Mouse (Mus musculus): Measurements from ENCODE around the gene Ttll12. TPM values are rescaled to one million over a fixed set of nuclear protein-coding genes. Genes with fewer than 3 reads are reported as not detected.

Ttll12 gene
- total and polyA plus RNA-seq, 3 experiments = 4.5 to 9.9 (median 5.5) TPM

GRCm38 (mm10) chr15:83555161-83555974, 39.6 kb downstream of the Ttll12 start:
- intact Hi-C loops (cut with DNase I) = no loop called here
- peaks cover 4% of the 10 kb centered on the region for H3K4me1 ChIP-seq (ENCODE audit: control insufficient read depth, insufficient read depth, low read length)
- under 1% methylated on average over 74 of the region's 74 CpGs for WGBS
- H3K4me3 ChIP-seq = peak overlapping the region; percentile 66
- no peaks in the 10 kb centered on the region for H3K27me3 ChIP-seq (ENCODE audit: control insufficient read depth, insufficient read depth, low read length)
- peak; percentile 91 to 92 for DNase-seq
- no peaks in the 10 kb centered on the region for H3K79me2 ChIP-seq (replicated peaks; ENCODE audit: control insufficient read depth, insufficient read depth, low read length)
- TF ChIP-seq CTCF (IDR thresholded peaks at IDR 0.05) (peak; percentile 10; the same call in 1 of the 2 replicates), POLR2A (IDR thresholded peaks at IDR 0.05; ENCODE audit: insufficient read depth, low read depth, low read length) (peak; percentile 88), EP300 (IDR thresholded peaks at IDR 0.05; ENCODE audit: insufficient read depth, low read depth, low read length) (peak; percentile 55; the same call in 1 of the 2 replicates)
- H3K9ac ChIP-seq (ENCODE audit: low read depth, low read length) = peak overlapping the region; percentile 97
- H3K36me3 ChIP-seq (ENCODE audit: control insufficient read depth, insufficient read depth, low read length) = no peaks in the 10 kb centered on the region
- H3K27ac ChIP-seq = peak overlapping the region; percentile 96

- Histone ChIP-seq H3K4me3 (no peak overlapping the region), H3K27ac (no peak overlapping the region), H3K79me2 (replicated peaks; ENCODE audit: control insufficient read depth, insufficient read depth, low read length) (no peaks in the 10 kb centered on the region), H3K36me3 (ENCODE audit: control insufficient read depth, insufficient read depth, low read length) (no peaks in the 10 kb centered on the region), H3K4me1 (ENCODE audit: control insufficient read depth, insufficient read depth, low read length) (peaks cover 4% of the 10 kb centered on the region), H3K27me3 (ENCODE audit: control insufficient read depth, insufficient read depth, low read length) (no peaks in the 10 kb centered on the region), H3K9ac (ENCODE audit: low read depth, low read length) (no peak overlapping the region)
- TF ChIP-seq POLR2A (IDR thresholded peaks at IDR 0.05; ENCODE audit: insufficient read depth, low read depth, low read length) (no peak), EP300 (IDR thresholded peaks at IDR 0.05; ENCODE audit: insufficient read depth, low read depth, low read length) (no peak), CTCF (IDR thresholded peaks at IDR 0.05) (peak; percentile 66)
- DNase-seq = no peak
- intact Hi-C loops (cut with DNase I) = no loop called here
Measured at GRCm38 (mm10) chr15:83553831-83554230, 41.1 kb downstream of the Ttll12 start.

- intact Hi-C loops (cut with DNase I) = no loop called here
- no peak overlapping the region for H3K9ac ChIP-seq (ENCODE audit: low read depth, low read length)
- no peak overlapping the region for H3K27ac ChIP-seq
- DNase-seq = peak in 1 of 2 experiments; percentile 14
- WGBS = 79% methylated on average over 2 of the region's 2 CpGs
- H3K27me3 ChIP-seq (ENCODE audit: control insufficient read depth, insufficient read depth, low read length) = no peaks in the 10 kb centered on the region
- no peaks in the 10 kb centered on the region for H3K36me3 ChIP-seq (ENCODE audit: control insufficient read depth, insufficient read depth, low read length)
- no peaks in the 10 kb centered on the region for H3K79me2 ChIP-seq (replicated peaks; ENCODE audit: control insufficient read depth, insufficient read depth, low read length)
- no peaks in the 10 kb centered on the region for H3K4me1 ChIP-seq (ENCODE audit: control insufficient read depth, insufficient read depth, low read length)
- TF ChIP-seq EP300 (IDR thresholded peaks at IDR 0.05; ENCODE audit: insufficient read depth, low read depth, low read length) (no peak), CTCF (IDR thresholded peaks at IDR 0.05) (no peak), POLR2A (IDR thresholded peaks at IDR 0.05; ENCODE audit: insufficient read depth, low read depth, low read length) (no peak)
- H3K4me3 ChIP-seq = no peak overlapping the region
Measured at GRCm38 (mm10) chr15:83550137-83550536, 44.8 kb downstream of the Ttll12 start.

- no peak overlapping the region for H3K9ac ChIP-seq (ENCODE audit: low read depth, low read length)
- no peak for DNase-seq
- intact Hi-C loops (cut with DNase I) = no loop called here
- H3K79me2 ChIP-seq (replicated peaks; ENCODE audit: control insufficient read depth, insufficient read depth, low read length) = no peaks in the 10 kb centered on the region
- no peak for TF ChIP-seq CTCF (IDR thresholded peaks at IDR 0.05)
- no peaks in the 10 kb centered on the region for H3K4me1 ChIP-seq (ENCODE audit: control insufficient read depth, insufficient read depth, low read length)
- H3K4me3 ChIP-seq = no peak overlapping the region
- H3K36me3 ChIP-seq (ENCODE audit: control insufficient read depth, insufficient read depth, low read length) = no peaks in the 10 kb centered on the region
- no peaks in the 10 kb centered on the region for H3K27me3 ChIP-seq (ENCODE audit: control insufficient read depth, insufficient read depth, low read length)
- H3K27ac ChIP-seq = no peak overlapping the region
- WGBS = 88% methylated on average over 8 of the region's 8 CpGs
Measured at GRCm38 (mm10) chr15:83547144-83547543, 47.8 kb downstream of the Ttll12 start.

GRCm38 (mm10) chr15:83546029-83546428, 48.9 kb downstream of the Ttll12 start:
- no peak for DNase-seq
- no peaks in the 10 kb centered on the region for H3K36me3 ChIP-seq (ENCODE audit: control insufficient read depth, insufficient read depth, low read length)
- no peaks in the 10 kb centered on the region for H3K4me1 ChIP-seq (ENCODE audit: control insufficient read depth, insufficient read depth, low read length)
- H3K79me2 ChIP-seq (replicated peaks; ENCODE audit: control insufficient read depth, insufficient read depth, low read length) = no peaks in the 10 kb centered on the region
- 82% methylated on average over 7 of the region's 7 CpGs for WGBS
- no peak overlapping the region for H3K9ac ChIP-seq (ENCODE audit: low read depth, low read length)
- intact Hi-C loops (cut with DNase I) = no loop called here
- TF ChIP-seq EP300 (IDR thresholded peaks at IDR 0.05; ENCODE audit: insufficient read depth, low read depth, low read length) (no peak), CTCF (IDR thresholded peaks at IDR 0.05) (no peak), POLR2A (IDR thresholded peaks at IDR 0.05; ENCODE audit: insufficient read depth, low read depth, low read length) (no peak)
- no peaks in the 10 kb centered on the region for H3K27me3 ChIP-seq (ENCODE audit: control insufficient read depth, insufficient read depth, low read length)
- H3K27ac ChIP-seq = no peak overlapping the region
- no peak overlapping the region for H3K4me3 ChIP-seq

GRCm38 (mm10) chr15:83541647-83542287, 53.2 kb downstream of the Ttll12 start:
- 71% methylated on average over 9 of the region's 9 CpGs for WGBS
- H3K9ac ChIP-seq (ENCODE audit: low read depth, low read length) = no peak overlapping the region
- H3K36me3 ChIP-seq (ENCODE audit: control insufficient read depth, insufficient read depth, low read length) = no peaks in the 10 kb centered on the region; the same call in 1 of the 2 replicates
- peaks cover 10% of the 10 kb centered on the region for H3K4me1 ChIP-seq (ENCODE audit: control insufficient read depth, insufficient read depth, low read length)
- DNase-seq = peak in 1 of 2 experiments; percentile 20
- H3K27ac ChIP-seq = no peak overlapping the region
- no peaks in the 10 kb centered on the region for H3K27me3 ChIP-seq (ENCODE audit: control insufficient read depth, insufficient read depth, low read length)
- H3K79me2 ChIP-seq (replicated peaks; ENCODE audit: control insufficient read depth, insufficient read depth, low read length) = no peaks in the 10 kb centered on the region
- TF ChIP-seq POLR2A (IDR thresholded peaks at IDR 0.05; ENCODE audit: insufficient read depth, low read depth, low read length) = no peak
- no peak for TF ChIP-seq EP300 (IDR thresholded peaks at IDR 0.05; ENCODE audit: insufficient read depth, low read depth, low read length)
- no peak for TF ChIP-seq CTCF (IDR thresholded peaks at IDR 0.05)
- intact Hi-C loops (cut with DNase I) = no loop called here
- no peak overlapping the region for H3K4me3 ChIP-seq
